Mouse (Mus musculus): Measurements from ENCODE around the gene Chd6.

Chd6 gene

DNA sequence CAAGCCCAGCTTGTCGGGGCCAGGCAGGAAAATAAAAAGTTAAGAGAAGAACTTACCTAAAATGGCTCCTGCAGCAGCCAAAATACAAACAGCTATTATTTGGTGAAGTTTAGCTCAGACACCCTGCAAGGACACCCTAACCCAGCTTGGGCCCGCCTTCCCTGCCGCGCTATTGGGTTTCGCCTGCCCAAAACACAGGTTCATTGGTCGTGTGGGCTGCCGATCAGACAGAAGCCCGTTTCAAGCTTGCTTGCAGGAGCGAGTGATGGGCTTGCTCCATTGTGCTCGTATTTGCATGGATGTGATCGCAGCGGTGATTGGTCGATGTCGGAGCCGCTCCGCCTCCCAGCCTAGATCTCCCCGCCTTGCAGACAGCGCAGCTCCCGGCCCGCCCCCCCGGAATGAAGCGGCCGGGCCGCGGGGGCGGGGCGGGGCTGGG, at the start of gene Chd6:
Gene Chd6 (minus strand): TSS at position 143 of the 439 bp plus-strand sequence.
- peak; percentile 99 for DNase-seq (ENCODE audit: low spot score in 2 of 2)

DNA sequence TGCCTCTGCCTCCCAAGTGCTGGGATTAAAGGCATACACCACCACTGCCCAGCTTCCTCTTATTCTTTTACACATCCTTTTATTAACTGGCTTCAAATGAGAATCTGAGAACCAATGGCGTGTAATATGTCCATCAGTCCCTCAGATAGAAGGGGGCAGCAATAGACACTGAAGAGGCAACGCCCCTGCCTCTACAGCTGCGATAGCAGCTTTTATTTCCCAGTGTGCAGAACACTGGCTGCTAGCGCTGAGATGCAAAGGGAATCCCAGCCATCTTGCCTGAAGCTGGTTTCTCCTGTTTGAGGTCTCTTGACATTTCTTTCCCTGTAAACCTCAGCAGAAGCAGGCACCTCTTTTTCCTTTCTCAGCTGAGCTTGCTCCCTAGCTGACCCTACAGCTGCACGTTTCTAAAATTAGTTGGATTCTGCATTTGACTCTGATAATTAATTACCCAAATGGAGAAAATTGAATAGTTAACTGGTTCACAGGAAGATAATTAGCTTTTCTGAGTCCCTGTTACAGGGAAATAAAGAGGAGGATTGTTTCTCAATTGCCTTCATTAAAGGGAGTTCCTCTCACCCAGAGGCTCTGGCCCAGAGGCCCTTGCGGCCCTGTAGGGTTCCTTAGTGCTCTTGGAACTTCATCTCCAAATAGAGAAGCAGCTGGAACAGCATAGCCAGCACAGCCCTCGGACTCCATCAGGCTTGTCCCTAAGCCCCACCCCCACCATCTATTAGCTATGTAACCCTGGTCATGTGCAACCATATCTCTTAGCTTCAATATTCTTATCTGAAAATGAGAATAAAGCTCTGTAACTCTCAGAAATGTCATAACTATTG, 41.3 kb upstream of the Chd6 start:
- no peak for DNase-seq (ENCODE audit: low spot score in 2 of 2)

DNA sequence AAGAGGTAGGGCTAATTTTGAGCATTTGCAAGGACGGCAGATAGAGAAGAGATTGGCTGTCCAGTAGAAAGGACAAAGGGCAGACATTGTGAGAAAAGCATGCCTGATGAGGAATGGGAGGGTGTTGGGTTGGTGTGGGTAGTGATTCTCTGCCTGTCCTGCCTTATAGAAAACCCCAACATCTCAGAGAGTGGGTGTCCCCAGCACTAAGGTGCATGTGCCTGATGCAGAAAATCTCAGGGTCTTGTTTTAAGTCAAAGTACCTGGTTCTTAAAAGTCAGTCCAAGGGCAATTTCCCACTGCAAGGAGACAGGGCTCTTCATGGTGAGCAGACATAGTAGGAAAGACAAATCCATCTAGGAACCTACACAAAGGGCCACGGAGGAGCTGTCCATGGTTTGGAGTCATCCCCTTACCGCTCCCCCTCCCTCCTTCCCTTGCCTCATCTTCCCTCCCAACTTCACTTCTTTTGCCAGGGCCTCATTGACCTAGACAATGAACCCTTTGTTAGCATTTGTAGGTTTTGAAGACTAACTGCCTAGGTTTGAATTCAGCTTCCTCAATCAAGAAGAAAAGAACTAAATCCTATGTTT, 39.6 kb upstream of the Chd6 start:
- no peak for DNase-seq (ENCODE audit: low spot score in 2 of 2)

DNA sequence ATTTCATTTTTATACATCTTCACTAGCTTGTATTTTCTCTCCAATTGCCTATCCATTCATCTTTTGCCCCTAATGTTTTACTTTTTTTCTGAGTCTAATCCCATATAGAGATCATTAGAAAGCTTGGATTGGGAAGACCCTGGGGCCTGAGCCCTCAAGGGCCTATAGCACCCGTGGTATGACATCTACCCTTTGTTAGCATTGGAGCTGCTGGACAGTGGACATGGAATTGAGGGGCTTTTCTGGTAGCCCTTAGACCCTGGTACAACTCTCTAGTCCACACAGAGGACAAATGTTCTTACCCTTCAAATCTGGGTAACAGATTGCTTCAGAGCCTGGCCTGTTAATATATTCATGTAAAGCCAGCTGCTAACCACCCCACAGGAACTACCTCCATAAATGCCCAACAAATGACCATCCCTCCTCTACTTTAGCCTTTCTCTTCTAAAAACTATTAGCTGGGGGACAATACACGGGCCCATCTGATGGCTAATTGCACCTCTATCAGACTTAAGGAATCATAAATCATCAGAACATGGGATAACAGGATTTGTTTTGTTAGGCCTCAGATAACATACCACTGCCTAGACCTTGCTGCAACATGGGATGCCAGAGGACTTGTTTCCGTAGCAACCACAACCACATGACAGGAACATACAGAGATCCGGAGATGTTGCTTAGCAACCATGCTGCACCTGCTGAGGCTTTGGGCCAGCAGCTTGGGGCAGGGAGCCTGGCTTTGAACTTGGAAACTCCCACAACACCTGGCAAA, 39.0 kb upstream of the Chd6 start:
- peak in 1 of 2 experiments; percentile 35 for DNase-seq (ENCODE audit: low spot score in 2 of 2)

DNA sequence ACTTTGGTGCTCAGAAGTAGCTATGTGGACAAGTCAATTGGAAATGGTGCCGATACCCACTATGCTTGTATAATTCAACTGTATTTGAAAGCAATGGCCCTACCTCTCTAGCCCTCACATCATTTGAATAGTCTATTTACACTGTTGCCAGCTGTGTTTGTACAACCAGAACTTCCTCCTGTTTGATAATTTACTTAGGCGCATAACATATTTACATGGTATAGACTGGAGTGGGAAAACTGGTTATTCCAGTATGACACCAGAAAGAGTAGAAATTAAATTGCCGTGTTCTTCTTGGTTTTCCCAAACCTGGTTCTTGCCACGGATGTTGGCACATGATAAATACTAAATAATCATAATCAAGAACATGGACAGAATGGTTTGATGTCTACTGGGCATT, 35.9 kb upstream of the Chd6 start:
- no peak for DNase-seq (ENCODE audit: low spot score in 2 of 2)

DNA sequence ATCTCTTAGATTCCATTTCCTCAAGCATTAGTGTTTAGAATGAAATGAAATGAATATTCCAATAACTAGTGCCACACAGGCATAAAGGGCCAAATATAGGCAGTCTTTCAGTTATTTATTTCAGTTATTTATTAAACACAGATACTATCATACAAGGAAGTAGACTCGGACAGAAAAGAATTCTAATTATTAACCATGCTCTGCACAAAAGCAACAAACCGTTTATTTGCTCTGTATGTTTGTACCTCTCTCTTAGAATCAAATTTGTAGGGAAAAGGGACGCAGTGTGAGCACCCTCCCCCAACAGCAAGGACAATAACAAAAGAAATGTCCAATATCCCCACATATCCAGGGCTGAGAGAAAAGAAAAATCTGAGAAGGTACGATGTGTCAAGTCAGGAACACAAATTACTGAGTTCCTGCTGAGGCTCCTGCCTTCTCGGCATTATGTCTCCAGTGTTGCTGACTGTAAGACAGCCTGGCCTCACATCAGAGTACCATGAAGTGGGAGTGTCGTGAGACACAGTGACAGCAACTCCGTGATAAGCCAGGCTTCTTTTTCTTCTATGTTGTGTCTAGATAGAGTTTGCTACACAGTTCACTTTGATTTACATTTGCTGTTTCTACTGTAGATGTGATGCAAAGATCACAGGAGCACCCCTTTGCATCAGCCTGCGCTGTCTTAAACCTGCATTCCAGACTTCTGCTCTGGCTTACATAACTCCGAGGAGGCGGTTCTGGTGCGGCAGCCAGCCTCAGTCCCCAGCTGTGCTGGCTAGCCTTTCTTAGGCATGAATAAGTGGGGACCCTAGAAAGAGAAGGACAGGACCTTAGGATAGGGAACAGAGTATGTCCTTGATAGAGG, 30.0 kb upstream of the Chd6 start:
- no peak for DNase-seq (ENCODE audit: low spot score in 2 of 2)

DNA sequence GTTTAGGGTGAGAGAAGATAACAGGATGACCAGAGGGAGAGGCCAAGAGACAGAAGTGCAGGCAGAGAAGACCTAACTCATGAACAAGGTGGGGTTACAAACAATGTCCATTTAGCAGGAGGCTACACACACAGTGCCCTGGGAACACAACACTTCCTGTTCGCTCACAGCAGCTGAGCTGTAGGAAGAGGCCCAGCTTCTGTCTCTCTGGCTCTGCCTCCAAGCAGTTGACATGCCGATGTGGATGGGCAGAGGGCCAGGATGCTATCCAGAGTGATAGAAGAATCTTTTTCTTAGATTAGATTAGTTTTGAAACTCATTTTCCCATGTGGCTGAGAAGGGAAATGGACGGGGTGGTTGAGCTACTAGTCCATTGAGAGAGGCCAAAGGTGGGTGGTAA, 28.1 kb upstream of the Chd6 start:
- no peak for DNase-seq (ENCODE audit: low spot score in 2 of 2)

DNA sequence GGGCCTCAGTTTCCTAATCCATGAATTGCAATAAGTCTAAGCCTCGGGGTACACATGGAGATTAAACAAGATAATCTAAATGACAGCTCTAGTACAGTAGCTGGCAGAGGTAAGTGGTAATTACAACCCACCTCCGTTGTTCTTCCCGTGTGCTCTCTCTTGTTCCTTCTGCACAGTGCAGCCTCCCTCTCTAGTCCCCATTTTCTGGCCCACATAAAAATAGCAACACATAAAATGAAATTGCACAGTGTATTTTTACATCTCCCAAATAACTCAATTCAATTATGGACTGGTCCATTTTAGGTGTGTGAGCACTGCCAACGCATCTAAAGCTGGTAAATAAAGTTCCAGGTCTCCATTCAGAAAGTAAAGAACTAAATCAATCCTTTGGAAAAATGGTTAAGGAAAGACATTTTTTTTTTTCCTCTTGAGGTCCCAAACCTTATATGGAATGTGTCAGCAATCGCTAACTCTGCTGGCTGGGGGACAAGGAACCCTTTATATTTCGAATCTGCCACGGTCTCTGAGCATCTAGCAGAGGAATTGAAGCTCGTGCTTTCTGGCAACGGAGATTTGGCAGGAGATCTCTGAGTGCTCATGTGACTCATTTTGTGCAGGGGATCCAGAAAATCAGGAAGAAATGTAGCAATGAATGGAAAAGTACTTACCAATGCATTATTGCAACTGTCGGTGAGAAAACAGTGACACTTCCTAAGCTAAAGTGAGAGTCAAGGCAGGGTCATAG, 19.7 kb upstream of the Chd6 start:
- peak; percentile 20 to 28 for DNase-seq (ENCODE audit: low spot score in 2 of 2)

DNA sequence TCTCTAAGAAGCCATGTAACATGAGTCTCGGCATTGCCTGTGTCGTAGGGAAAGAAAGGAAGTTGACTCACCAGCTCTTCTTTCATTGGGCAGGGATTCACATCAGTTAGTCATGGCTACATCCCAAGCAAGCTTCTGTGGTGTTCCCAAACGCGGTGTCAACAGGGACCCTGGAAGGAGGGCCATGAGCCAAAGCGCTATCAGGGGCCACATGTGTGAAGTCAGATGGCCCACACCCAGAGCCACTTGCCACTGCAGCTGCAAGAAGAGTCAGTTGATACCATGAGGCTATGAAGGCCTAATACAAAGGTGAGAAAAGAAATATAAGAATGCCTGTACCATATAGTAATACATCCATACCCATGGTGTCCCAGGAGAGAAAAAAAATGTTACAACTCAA, 3.1 kb upstream of the Chd6 start:
- DNase-seq (ENCODE audit: low spot score in 2 of 2): no peak

DNA sequence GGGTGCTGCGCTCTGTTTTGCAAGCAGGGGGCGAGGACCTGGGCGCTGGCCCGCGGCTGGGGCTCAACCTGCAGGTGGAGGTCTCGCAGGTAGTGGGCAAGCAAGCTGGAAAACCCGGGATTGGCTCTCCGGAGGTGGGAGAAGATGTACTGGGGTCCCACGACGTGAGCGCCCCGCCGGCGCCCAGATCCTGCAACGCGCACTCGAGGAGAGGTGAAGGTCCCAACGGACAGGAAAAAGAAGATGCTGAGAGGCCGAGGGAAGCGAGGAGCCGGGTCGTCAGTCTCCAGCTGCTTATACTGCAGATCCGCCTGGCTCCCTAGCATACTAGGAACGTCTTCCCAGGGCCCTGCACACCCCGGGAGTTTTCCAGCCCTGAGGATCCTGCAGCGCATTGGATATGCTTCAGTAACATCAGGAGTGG, 535 bp upstream of the Chd6 start:
- DNase-seq (ENCODE audit: low spot score in 2 of 2): no peak

DNA sequence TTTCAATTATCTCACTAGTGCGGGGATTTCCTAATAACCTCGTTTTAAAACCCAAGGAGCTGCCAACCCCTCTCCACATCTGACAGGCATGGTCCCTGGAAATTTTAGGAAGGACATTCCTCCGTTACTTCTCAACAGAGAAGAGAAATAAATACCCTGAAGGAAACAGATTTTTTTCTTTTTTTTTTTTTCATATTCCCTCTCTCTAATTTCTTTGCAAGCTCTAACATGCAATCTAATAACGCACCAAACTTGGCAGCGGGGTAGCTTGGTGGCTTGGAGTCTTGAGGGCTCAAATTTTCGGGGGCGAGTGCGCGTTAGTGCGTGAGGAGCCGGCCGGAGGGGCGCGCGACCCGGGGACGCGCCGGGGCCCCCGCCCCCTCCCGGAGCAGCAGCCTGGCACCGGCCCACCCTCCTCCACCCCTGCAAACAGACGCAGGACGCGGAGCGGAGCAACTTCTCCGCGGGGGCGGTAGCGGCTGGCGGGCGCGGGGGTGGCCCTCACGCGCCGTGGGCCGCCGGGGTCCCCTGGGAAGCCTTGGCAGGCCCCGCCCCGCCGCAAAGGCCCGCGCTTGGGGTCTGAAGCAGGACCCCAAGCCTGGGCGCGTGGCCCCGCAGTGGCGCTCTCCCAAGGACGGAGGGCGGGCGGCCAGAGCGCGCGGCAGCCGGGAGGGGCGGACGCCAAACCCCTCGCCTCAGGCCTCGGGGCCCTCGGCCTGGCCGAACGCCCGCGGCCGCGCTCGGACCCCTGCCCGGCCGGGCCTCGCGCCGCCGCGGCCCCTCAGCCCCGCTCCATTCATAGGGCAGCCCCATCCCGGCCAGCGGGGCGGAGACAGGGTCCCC, 569 bp downstream of the Chd6 start:
- peak; percentile 26 to 57 for DNase-seq (ENCODE audit: low spot score in 2 of 2)

DNA sequence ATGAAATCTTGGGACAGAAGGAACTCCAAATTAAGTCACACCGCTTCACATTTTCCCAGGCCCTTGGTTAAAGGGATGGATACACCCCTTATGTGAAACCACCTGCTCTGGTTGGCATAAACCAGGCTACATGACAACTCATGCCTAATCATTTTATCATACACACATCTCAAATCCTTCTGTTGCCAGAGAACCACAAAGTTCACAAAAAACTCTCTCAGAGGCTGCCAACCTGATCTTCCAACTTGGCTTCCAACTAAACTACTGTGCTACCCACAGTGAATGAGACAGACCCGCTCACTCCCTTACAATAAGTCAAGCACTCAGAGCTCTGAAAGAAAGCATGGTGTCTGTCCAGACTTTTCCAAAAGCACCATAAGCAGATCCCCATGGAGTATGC, 1.6 kb downstream of the Chd6 start:
- DNase-seq (ENCODE audit: low spot score in 2 of 2): no peak

DNA sequence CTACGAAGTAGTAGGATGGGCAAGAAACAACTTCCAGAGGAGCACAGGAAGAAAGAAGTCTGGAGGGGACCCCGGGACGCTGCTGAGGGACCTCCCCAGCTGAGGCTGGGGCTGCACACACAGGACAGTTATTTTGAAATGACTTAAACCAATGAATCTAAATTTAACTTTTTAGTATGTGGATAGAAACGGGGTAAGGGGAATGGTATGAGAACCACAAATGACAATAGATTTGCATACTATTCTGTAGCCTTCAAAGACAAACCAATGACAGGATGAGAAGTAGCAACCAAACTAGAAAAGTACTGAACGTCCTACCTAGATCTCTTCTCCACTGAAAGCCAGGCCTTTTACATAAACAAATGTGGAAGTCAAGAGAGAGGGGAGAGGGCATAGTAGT, 5.1 kb downstream of the Chd6 start:
- DNase-seq (ENCODE audit: low spot score in 2 of 2): no peak

DNA sequence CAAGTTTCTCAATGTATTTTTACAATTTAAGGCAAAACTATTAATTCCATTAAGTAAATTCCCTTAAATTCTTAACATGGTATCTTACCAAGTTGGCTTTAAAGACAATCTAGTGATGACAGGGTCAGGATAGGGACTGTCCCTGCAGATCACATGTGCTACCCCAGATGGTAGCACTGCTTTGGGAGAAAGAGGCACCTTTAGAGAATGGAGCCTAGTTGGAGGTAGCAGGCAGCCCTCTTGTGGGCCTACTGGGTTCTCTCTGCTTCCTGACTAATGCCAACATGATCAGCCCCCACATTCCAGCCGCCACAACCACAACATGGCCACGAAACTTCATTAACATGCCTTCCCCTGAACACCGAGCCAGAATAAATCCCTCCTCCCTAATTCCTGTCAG, 6.8 kb downstream of the Chd6 start:
- no peak for DNase-seq (ENCODE audit: low spot score in 2 of 2)

DNA sequence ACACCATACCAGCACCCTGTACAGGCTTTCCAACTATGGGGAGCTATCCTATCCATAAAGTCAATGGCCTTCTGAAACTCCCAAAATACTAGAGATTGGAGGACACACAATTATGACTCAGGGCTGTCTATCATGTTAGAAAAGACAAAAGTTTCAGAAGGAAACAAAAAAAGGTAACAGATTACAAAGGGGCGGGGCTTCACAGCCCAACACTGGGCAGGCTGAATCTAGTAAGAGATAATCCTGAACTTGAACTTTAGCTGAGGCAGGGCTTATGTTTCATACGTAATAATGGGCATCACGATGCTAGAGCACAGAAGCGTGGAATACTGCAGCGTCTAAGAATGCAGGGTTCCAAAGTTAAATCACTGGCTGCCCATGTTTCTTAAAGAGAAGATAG, 11.1 kb downstream of the Chd6 start:
- no peak for DNase-seq (ENCODE audit: low spot score in 2 of 2)

DNA sequence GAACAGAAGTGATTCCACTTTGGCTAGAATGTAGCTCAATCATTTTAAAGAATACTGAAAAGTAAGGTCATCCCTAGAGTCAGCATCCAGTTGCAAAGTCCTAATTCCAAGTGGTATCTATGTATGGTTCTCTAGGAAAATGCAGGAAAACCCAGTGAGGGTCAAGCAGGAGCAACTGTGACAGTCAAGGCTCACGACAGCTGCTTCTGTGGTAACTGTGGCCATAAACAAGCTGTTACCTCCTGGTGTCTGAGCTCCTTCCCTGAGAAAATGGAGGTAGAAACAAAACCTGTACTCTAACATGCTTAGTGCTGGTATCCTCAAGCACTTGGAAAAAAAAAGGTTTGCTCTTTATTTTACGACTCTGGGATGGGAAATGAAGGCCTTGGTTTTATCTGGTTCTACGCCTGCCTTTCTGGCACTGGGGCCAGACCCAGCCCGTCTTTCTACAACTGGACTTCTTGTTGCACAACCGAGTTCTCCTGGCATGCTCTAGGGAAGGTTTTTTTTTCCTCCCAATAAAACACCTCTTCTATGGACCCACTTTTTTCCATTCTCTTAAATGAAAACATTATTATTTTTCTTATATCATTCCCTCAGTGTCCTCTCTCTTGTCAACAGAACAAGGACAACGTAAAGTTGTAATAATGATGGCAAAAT, 18.0 kb downstream of the Chd6 start:
- no peak for DNase-seq (ENCODE audit: low spot score in 2 of 2)

DNA sequence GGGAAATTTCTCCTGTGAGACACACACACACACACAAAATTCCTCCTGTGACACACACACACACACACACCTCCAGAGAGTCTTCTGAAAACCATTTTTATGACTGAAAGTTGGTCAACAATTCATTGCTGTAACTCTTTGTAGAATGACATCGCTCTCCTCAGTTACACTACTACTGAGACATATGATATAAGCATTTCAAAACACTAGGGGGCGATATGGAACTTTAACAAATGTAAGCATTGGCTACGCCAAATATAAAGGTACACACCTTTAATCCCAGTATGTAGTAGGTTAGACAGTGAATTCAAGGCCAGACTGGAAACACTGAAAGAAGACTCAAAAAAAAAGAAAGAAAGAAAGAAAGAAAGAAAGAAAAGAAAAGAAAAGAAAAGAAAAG, 18.7 kb downstream of the Chd6 start:
- DNase-seq (ENCODE audit: low spot score in 2 of 2): no peak

DNA sequence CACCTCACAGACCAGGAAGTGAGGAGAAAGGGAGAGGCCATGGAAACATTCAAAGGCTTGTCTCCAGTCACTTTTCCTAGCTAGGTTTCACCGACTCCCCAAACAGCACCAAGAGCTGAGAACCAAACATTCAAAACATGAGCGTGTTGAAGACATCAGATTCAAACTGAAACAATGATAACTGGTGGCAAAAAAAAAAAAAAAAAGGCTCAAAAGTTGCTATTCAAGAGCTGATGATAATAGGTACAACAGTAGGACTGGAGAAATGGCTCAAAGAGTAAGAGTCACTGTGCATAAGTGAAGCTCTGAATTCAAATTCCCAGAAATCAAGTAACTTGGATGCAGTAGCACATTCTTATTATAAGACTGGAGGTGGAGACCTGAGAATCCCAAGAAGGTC, 30.3 kb downstream of the Chd6 start:
- DNase-seq (ENCODE audit: low spot score in 2 of 2): no peak

DNA sequence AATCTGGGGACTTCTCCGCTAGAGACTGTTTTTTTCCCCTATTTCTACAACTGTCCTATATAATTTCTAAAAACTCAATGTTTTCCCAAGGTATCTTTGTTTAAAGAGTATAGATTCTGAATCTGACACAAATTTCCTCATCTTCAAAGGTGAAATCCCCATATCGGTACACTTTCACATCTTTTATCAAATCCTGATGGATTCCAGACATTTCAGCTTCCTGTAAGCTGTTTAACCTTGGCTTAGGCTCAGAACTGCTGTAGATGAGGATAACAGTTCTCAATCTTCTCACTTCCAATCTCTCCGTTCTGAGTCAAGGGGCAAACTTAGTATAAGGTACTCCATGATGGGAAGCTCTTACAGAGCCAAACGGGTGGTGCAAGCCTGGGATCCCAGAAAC, 32.6 kb downstream of the Chd6 start:
- DNase-seq (ENCODE audit: low spot score in 2 of 2): no peak

DNA sequence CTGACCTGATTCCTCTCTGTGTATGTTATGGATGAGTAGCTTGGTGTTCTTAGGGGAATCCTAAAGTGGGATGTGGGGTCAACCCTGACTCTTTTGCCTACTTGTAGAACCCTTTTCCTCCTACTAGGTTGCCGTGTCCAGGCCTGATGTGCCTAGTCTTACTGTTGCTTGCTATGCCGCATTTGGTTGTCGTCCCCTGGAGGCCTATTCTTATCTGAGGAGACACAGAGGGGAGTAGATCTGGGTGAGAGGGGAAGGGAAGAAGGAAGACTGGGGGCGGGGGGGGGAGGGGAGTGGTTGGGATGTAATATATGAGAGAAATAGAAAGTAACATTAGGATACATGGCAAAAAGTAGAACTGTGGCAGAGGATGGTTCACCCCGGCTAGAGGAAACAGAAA, 33.3 kb downstream of the Chd6 start:
- DNase-seq (ENCODE audit: low spot score in 2 of 2): no peak

Data from frontal cortex, postnatal 10 days (tissue).